Mouse (Mus musculus) urinary bladder, adult 2 months (tissue): Measurements from ENCODE around the gene Dnajc25. TPM values are rescaled to one million over a fixed set of nuclear protein-coding genes. Genes with fewer than 3 reads are reported as not detected.

Experiments
- DNase-seq: peaks from one replicate; pipeline ENCODE4 v3.0.0; 2022; ENCODE audit warnings: low spot score
- polyA plus RNA-seq: library from polyadenylated mRNA; depleted of rRNA; stranded (reverse); fragments of >200 nt; gene quantifications from 2 replicates; pipeline ENCODE4 v1.2.3, GENCODE M21; 2012

Gene Dnajc25
- polyA plus RNA-seq, 1 experiment = 10.2 TPM

DNA sequence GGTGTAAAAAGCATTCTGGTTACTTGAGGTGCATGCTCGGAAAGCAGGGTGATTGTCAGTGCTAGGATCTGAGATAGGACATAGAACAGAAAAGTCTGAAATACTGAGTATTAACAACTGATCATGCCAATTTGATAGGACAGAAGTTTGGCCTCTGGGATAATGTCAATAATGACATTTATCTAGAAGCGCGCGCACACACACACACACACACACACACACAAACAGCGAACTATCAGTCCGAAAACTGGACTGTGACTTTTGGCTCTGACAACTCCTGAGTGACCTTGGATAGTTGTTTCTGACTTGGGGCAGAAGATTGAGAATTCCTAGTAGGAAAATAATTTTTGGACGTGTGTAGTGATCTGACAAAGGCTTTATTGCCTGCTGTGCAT, 8.9 kb downstream of the Dnajc25 start:
- no peak for DNase-seq

GRCm38 (mm10) chr4:59006211-59006610, 11.3 kb downstream of the Dnajc25 start:
- DNase-seq = no peak

DNA sequence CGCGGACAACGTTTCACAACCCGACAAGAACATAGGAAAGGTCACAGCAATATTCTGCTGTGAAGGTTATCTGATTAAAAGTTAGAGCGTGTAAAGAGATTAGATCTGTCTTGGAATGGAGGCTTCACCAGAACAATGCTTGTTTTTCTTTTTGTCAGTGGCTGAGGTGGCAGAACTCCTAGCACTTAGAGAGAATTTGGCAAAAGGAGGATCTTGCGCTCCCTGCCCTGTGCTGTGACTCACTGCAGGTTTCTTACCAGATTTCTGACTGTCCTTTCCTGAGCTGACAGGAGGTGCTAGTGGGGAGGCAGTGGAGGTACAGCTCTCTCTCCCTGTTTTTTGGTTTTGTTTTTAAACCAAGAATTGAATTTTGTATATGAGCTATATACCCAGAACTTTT, 12.2 kb downstream of the Dnajc25 start:
- no peak for DNase-seq

DNA sequence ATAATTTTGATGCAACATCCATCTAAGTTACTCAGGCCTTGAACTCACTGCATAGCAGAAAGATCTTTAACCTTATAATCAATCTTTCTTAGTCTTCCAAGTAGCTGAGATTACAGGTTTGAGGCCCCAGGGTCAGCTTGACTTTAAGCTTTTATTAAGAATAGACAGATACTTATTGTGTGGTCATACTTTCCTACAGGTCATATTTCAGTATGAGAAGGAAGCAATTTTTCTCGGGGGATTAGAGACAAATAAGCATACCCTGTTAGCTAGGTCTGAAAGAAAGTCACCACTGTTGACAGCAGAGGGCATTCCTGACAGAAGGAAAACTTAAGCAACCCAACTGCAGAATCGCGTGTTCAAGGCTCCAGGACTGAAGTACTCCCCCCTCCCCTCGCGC, 13.1 kb downstream of the Dnajc25 start:
- no peak for DNase-seq

GRCm38 (mm10) chr4:59009186-59009585, 14.3 kb downstream of the Dnajc25 start:
- no peak for DNase-seq

DNA sequence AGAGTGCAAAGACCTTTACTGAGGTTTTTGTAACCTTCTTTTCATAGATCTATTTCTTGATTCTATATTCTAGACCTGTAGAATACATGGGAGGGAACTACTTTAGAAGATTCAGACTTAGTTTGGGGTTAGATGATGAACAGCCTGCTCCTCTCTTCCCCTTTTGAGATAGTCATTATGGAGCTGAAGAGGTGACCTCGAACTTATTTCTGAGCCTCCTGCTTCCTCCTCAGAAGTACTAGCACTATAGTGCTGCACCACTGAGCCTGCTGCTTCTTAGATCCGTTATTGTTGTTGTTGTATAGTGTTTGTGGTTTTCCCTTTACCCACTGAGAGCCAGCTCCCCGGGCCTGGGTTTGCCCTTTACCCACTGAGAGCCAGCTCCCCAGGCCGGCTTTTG, 14.8 kb downstream of the Dnajc25 start:
- DNase-seq = no peak

DNA sequence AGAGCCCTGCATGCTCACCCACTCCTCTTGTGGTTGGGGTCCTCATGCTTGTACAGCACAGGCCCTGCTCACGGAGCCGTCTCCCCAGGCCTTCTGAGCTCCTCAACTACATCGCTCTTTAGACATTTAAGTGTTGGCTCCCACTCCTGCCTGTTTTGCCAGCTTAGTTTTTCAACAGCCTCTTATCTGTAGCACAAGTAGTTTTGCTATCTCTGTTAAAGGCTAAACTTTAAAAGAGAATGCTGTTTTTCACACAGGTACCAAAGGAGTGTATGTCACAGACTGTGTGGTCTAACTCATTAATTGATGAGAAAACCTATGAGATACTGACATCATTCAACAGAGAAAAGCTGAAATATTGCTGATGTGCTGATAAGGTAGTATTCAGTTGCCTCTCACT, 16.6 kb downstream of the Dnajc25 start:
- no peak for DNase-seq

GRCm38 (mm10) chr4:59015181-59015580, 20.3 kb downstream of the Dnajc25 start:
- no peak for DNase-seq

- no peak for DNase-seq
Measured at GRCm38 (mm10) chr4:59016922-59017321, 22.1 kb downstream of the Dnajc25 start.

- DNase-seq = no peak
Measured at GRCm38 (mm10) chr4:59034325-59034917, 39.6 kb downstream of the Dnajc25 start.

DNA sequence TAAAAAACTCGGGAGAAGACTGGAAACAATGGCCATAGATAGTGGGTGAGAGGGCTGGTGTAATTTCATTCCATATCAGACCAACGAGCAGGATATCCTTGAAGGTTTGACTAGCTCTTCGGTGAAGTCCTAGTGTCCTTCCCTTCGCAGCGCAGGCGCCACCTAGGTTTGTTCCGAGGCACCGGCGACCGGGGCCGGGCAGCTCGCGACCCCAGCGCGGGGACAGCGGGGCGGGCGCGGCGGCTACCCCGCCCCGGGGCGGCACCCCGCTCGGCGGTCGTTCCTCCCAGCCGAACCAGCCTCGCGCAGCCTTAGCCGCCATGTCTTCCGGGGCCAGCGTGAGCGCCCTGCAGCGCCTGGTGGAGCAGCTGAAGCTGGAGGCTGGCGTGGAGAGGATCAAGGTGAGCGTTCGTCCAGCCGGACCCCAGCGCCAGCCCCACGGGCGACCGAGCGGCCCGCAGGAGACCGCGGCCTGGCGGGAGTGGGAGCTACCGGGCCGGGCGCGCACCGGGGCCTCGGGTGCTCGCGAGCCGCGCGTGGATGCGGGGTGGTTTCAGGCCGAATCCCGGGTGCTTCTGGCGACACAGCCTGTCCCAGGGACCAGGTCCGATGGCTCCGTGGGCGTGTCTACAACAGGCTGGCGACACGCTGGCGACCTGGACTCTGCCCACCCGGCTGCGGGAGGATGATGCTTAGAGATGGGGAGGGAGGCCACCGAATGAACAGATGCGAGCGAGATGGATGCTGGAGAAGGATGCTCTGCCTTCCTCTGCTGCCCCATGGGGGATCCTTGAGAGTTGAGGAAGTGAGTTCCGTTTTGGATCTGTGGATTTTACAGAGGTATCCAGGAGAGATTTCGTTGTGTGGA, 40.3 kb downstream of the Dnajc25 start, which contains the start of gene Gng10:
Gene Gng10, plus strand, starts transcription at position 171 of the 868 bp plus-strand sequence.
- peak; percentile 59 for DNase-seq

DNA sequence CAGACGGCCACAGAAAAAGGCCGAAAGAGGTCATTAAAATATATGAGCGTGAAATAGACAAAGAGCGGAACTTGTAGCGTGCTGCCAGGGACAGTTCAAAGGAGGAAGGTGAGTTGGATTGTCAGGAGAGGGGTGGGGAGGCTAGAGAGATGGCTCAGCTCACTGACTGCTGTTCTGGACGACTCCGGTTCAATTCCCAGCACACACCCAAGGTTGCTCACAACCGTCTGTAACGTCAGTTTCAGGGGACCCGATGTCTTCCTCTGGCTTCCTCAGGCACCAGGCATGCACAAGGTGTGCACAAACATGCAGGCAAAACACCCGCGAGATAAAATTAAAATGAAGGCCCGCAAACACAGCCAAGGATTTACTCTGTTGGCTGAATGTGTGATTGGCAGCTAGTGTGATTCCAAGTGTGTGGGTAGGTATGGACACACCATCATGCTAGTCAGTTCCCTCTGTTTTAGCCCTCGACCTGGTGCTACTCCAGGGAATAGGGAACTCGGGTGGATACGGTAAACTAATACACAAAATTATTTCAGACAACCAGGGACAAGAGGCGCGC, 41.0 kb downstream of the Dnajc25 start:
- DNase-seq = no peak

- peak; percentile 33 for DNase-seq
Measured at GRCm38 (mm10) chr4:59036490-59037127, 41.7 kb downstream of the Dnajc25 start.

DNA sequence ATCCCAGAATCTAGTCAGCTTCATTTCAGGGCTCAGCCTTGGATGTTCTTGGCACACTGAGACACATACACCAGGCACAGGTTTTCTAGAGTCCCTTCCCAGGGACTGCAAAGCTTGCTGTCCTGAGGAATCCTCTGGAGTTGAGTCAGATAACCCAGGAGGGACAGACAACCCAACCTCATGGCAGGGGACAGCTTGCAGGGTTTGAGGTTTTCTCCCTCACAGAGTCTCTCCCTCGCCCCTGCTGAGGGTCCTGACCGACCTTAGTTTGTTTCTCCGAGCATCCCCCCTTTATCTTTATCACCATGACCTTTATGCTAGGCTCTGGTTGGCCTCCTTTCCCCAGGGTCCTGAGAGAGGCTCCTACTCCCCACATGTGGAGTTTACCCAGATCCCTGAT, 42.7 kb downstream of the Dnajc25 start:
- no peak for DNase-seq

- DNase-seq = no peak
Measured at GRCm38 (mm10) chr4:59040397-59041287, 45.8 kb downstream of the Dnajc25 start.

DNA sequence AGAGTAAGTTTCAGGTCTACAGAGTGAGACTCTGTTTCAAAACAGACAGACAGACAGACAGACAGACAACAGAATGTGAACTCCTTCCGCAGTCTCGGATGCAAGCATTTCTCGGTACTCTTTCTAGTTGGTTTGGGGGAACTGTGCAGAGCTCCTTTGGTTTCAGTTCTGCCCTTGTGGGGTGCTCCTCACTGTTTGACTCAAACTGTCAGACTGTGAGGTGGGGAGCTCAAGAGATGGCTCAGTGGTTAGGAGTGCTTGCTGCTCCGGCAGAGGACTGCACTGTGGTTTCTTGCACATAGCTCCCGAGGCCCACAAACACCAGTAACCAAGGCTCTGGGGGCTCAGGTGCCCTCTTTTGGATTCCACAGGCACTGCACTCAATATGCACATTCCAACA, 48.2 kb downstream of the Dnajc25 start:
- no peak for DNase-seq

DNA sequence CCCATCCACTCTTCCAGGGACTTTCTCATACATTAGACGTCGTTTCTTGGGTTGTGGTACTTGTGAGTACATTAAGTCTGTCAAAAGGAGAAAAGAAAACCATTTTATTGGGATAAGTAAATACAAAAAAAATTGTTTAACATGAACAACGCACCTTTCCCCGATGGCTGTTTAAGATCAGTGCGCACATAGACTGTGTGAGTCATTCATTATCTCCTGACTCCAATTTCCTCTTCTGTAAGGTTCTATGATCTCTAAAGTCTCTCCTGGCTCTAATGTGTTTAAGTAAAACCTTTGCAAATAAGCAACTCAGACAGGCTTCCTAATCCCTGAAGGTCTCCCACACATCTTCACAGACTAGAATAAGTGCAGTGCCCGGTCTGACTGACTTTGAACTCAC, 49.0 kb downstream of the Dnajc25 start:
- DNase-seq = no peak

- no peak for DNase-seq
Measured at GRCm38 (mm10) chr4:59047222-59047621, 52.4 kb downstream of the Dnajc25 start.

GRCm38 (mm10) chr4:59051081-59051480, 56.2 kb downstream of the Dnajc25 start:
- DNase-seq = no peak

GRCm38 (mm10) chr4:59057929-59058328, 63.1 kb downstream of the Dnajc25 start:
- DNase-seq = no peak

DNA sequence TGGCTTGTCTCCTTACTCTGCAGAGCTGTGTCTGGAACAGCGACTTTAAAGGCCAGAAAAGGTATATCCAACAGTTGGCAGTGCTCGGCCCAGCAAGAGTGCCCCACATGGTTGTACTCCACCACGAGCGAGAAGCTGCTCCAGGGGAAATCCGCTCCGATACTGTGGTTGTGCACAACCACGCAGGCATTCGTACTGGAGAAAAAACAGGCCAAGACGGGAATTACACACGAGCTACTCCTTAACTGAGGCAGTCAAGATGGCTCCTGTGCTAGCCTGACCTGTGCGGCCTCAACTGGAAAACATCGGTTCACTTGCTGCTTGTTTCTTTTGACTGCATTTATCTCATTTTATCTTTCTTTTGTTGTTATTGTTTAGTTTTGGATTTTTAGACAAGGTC, 67.7 kb downstream of the Dnajc25 start:
- DNase-seq = no peak
